Mouse (Mus musculus) thymus, adult 18-20 months (tissue): ENCODE measurements around the gene Ltf.

Experiments used
- DNase-seq, 2 experiments: peaks; one replicate each; pipeline ENCODE4 v3.0.0; 2022; ENCODE audit warnings: mixed read lengths in 2 of 2

Gene Ltf

GRCm38 (mm10) chr9:111019022-111019421 is at the start of gene Ltf:
Gene Ltf, plus strand, starts transcription at chr9:111019271.
- DNase-seq: no peak

DNA sequence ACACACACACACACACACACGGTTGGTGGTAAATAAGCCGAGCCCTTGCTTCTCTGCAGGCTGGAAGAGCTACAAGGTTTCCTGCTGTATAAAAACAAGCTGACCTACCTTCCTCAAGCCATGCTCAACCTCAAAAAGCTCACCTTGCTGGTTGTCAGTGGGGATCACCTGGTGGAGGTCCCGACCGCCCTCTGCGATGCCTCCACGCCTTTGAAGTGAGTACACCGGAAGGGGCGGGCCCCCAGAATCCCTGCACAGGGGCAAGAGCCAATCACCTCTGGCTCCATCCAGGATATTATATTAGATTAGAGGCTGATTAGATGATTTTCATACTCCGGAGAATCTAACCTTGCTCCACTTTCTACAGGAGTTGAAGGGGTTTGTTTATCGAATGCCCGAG is 39.7 kb upstream of the Ltf start:
- DNase-seq: no peak

GRCm38 (mm10) chr9:110982351-110982750 is 36.7 kb upstream of the Ltf start:
- no peak for DNase-seq

GRCm38 (mm10) chr9:110984096-110984495 is 35.0 kb upstream of the Ltf start:
- DNase-seq: no peak

- DNase-seq: no peak
Measured at GRCm38 (mm10) chr9:110985541-110985940, 33.5 kb upstream of the Ltf start.

- no peak for DNase-seq
Measured at GRCm38 (mm10) chr9:110985951-110986350, 33.1 kb upstream of the Ltf start.

GRCm38 (mm10) chr9:110987331-110987730 is 31.7 kb upstream of the Ltf start:
- DNase-seq: no peak

DNA sequence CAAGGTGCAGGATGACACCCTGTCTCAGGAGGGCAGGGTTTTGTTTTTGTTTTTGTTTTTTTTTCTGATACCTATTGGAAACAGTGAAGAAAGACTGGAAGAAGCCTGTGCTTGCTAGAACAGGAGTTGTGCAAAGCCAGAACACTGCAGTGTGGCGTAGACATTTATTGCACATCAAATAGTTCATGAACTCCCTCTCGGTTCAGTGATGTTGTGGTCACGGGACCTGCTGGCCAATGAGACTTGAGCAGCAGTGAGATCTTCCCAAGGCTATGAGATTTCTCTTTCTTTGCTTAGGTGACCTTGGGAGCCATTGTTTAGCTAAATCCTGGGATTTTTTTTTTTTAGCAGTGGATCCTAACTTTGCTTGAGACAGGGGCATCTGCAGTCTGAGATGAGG is 31.0 kb upstream of the Ltf start:
- DNase-seq: no peak

DNA sequence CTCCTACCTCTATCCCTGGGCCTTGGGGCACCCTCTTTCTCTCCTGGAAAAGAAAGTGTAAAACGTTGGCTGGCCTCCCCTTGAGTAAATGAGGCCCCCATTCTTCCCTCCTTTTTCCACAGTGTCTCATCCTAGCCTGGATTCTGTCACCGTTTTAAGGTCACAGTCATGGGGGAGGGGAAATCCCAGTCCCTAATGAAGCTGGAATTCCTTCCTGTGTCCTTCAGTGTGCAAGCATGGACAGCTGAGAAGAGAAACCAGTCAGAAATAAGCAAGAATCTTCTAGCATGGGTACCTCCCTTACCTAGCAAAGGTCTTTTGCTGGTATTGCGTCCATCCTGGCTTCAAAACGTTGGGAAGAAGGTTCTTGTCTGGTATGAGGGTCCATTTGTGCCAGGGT is 29.9 kb upstream of the Ltf start:
- no peak for DNase-seq

GRCm38 (mm10) chr9:110989543-110989942 is 29.5 kb upstream of the Ltf start:
- no peak for DNase-seq

- DNase-seq: no peak
Measured at GRCm38 (mm10) chr9:110990204-110990603, 28.9 kb upstream of the Ltf start, which contains the start of gene Rtp3. Gene Rtp3, minus strand, starts transcription at chr9:110990583.

DNA sequence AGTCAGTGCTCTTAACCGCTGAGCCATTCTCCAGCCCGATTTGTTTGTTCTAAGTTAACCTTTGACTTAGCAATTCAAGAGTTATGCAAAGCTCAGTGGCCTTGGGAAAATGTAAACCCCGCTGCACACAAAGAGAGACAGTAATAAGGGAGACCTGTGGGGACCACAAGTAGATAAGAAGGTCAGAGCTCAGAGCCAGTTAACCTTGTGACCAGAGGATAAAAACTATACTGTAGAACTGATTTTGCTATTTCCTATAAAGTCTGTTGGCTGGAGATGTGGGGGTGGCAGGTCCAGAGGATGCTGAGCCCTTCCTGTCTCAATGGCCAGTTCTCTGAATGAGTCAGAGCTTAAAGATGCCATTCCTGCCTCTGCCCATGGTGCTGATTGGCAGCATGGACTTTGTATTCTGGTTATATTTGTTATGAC is 25.8 kb upstream of the Ltf start:
- DNase-seq: no peak

DNA sequence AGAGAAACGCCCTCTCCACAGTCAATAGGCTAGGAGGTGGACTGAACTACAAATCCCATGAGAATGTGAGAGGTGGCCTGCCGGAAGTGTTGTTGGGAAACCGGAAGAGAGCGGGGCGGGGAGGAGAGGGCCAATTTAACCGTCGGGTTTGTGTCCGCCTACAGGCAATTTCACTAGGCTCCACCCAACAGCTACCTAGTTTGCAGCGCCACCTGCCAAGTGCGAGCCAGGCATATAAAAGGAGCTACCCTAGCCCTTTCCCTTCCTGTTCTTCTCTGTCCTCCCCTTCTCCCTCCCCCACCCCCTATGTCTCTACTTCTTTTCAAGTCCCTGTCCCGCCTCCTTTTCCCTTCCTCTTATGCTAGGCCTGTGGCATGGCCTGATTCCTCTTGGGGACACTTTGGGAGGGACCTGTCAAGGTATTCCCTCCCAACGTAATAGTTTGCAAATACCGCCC is 24.3 kb upstream of the Ltf start:
- DNase-seq: peak; percentile 71 to 82

- DNase-seq: peak; percentile 38 to 50
Measured at GRCm38 (mm10) chr9:110997245-110997644, 21.8 kb upstream of the Ltf start.

GRCm38 (mm10) chr9:110999056-110999455 is 20.0 kb upstream of the Ltf start:
- no peak for DNase-seq

DNA sequence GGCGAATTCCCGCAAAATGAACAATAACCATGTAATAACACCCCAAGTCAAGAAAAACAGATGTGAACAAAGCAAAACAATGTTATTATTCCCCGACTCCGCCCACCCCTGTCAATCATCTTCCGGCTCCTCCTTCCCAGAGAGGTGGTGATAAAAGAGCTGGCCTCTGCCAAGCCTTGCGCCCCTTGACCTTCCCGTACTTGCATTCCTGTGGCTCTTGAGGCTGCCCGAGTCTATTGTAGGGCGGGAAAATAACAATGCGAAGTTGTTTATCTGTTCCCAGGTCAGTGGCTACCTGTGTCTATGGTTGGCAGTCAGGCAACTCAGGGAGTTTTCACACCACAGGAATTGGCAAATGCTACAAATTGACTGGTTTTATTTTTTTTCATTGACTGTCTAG is 19.2 kb upstream of the Ltf start:
- DNase-seq: no peak

- no peak for DNase-seq
Measured at GRCm38 (mm10) chr9:111001621-111002020, 17.4 kb upstream of the Ltf start.

DNA sequence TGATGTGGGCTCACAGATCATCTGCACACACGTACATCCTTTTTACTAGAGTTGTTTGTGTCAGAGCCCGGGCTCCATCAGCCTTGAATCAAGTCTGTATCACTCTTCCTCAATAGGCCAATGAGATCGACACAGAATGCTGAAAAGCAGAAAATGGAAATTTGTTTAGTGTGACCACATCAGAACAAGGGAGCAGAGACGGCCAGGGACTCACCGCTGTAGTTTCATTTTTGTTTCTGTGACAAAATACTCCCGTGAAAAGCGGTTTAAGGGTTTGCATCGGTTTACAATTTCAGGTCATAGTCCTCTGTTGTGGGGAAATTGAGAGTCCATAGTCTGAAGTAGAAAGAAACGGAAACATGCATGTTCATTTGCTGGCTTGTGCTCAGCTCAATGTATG is 15.8 kb upstream of the Ltf start:
- DNase-seq: no peak

- DNase-seq: no peak
Measured at GRCm38 (mm10) chr9:111006544-111006943, 12.5 kb upstream of the Ltf start.

DNA sequence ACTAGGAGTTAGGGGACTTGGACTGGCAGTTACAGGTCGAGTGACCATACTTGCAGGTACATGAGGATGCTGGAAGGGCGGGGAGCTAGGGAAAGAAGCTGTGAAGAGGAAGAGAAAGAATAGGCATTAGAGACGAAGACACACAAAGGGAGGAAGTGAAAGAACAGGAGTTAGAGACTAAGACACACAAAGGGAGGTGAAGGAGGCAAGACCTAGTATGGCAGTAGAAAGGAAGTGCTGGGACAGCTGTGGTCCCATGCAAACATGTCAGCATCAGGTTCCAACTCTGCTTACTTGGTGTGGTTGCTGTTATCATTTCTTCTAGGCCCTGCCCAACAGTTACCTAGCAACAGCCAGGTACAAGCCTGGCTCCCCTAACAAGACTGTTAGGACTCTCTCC is 9.3 kb upstream of the Ltf start:
- no peak for DNase-seq

DNA sequence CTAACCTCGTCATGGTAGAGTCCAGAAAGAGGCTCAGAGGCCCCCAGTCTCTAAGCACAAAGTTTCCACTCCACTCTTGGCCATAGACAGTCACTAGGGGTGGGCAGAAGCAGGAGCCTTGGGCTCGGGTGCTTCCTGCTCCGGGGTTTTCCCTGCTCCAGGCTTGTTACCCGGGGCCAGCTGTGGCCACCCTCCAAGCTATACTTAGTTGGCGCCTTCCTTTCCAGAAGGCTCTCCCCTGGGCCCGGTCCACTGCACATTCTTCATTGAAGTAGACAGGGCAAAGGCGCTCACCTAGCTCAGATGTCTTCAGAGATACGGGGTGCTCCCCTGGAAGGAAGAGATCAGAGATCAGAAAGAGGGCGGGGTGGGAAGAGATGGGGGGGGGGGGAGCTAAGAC is 7.5 kb upstream of the Ltf start:
- DNase-seq: no peak

- DNase-seq: no peak
Measured at GRCm38 (mm10) chr9:111012041-111012440, 7.0 kb upstream of the Ltf start.

DNA sequence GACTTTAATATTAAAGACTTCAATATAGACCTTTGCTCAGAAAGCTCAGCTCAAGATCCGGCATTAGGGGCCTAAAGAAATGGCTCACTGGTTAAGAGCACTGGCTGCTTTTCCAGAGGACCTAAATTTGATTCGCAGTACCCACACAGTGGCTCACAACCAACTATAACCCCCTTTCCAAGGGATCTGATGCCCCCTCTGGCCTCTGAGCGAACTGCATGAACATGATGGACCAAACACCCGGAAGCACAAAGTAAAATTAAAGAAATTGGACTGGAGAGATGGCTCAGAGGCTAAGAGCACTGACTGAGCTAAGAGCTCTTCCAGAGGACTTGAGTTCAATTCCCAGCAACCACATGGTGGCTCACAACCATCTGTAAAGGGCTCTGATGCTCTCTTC is 3.4 kb upstream of the Ltf start:
- no peak for DNase-seq

DNA sequence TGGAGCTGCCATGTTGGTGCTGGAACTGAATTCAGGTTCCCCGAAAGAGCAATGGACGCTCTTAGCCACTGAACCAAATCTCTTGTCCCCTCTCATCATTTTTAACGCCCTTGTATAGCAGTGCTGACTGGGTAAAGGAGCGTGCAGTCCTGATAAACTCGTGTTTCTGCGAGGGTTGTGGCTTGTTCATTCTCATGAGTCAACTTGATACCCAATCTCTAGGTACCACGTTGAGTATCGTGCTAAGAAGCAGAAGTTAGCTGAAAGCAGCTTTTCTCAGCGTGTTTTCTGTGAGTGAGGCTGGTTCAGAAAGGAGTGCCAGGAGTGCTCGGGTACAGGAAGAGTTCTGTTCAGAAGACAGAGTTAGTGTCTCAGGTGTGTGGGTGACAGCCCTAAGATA is 7.7 kb downstream of the Ltf start:
- no peak for DNase-seq

GRCm38 (mm10) chr9:111033717-111034116 is 14.6 kb downstream of the Ltf start:
- DNase-seq: no peak

- DNase-seq: no peak
Measured at GRCm38 (mm10) chr9:111039966-111040365, 20.9 kb downstream of the Ltf start.
